Mouse (Mus musculus): ENCODE data around the gene Gm44805. TPM values are rescaled to one million over a fixed set of nuclear protein-coding genes. Genes with fewer than 3 reads are reported as not detected.
"Not testable (repeated sequence)": the region's sequence is repeated elsewhere in the genome, so short reads cannot be mapped to it uniquely, and the experiment has no call there.

Gm44805 gene
- polyA plus RNA-seq, 1 experiment from 2014 or later, result not detected

DNA sequence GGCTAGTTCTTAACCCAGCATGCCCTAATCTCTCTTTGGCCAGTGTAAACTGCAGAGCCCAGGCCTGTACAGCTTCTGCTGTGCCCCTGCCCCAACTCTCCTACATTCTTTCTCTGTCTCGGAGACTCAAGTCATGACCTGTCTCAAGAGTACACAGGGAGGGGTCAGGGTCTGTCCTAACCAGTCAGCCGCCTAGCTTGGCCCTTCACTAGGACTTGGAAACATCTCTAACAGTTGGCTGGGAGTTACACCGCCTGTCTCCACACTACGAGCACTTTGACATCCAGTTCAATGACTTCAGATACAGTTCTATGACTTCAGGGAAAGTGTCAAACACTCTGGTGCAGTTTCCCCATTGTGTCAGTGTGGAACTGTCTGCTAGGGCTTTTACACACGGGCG lies 10.2 kb upstream of the Gm44805 start:
- DNase-seq (ENCODE audit: low spot score) (no peak), ATAC-seq (replicated peaks; ENCODE audit: insufficient number of reproducible peaks, low FRiP score, low TSS enrichment, low read depth) (no peak)
- Histone ChIP-seq H3K4me3 (ENCODE audit: low read depth, low read length) (no peak overlapping the region), H3K9ac (replicated peaks; ENCODE audit: low read length) (no peak overlapping the region), H3K4me1 (ENCODE audit: control insufficient read depth, insufficient read depth, low read length) (no peaks in the 10 kb centered on the region; the same call in 1 of the 2 replicates), H3K27ac (replicated peaks; ENCODE audit: low read depth, low read length) (no peak overlapping the region), H3K36me3 (replicated peaks; ENCODE audit: control insufficient read depth, insufficient read depth, low read depth, low read length) (no peaks in the 10 kb centered on the region), H3K4me2 (ENCODE audit: low read depth, low read length) (no peak overlapping the region), H3K27me3 (ENCODE audit: control insufficient read depth, insufficient read depth, low read length) (no peaks in the 10 kb centered on the region), H3K9me3 (replicated peaks; ENCODE audit: control insufficient read depth, low read length) (no peaks in the 10 kb centered on the region)
- WGBS, result 77% methylated on average over 6 of the region's 6 CpGs

DNA sequence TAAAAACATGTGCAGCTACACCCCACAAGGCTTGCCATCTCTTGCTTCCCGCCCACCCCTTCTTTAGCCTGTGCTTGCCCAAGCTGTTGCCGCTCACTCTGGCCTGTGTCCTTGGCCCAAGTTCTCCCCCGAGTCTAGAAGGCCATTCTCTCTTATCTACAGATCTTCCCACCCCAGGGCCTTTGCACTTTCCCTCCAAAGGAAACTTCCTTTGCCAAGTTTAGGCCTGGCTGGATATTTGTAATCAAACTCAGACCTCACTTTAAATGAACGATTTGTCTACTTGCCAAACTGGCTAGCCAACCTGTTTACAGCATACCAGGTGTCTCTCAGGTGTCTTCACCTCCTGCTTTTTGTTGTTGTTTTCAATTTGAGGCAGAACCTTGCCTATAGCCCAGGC lies 9.6 kb upstream of the Gm44805 start:
- H3K4me1 ChIP-seq (ENCODE audit: control insufficient read depth, insufficient read depth, low read length), result no peaks in the 10 kb centered on the region; the same call in 1 of the 2 replicates
- H3K27me3 ChIP-seq (ENCODE audit: control insufficient read depth, insufficient read depth, low read length), result no peaks in the 10 kb centered on the region
- no peak overlapping the region for H3K27ac ChIP-seq (replicated peaks; ENCODE audit: low read depth, low read length)
- no peak for ATAC-seq (replicated peaks; ENCODE audit: insufficient number of reproducible peaks, low FRiP score, low TSS enrichment, low read depth)
- H3K36me3 ChIP-seq (replicated peaks; ENCODE audit: control insufficient read depth, insufficient read depth, low read depth, low read length), result no peaks in the 10 kb centered on the region
- 89% methylated on average over 4 of the region's 4 CpGs for WGBS
- DNase-seq (ENCODE audit: low spot score), result no peak
- no peak overlapping the region for H3K4me2 ChIP-seq (ENCODE audit: low read depth, low read length)
- no peaks in the 10 kb centered on the region for H3K9me3 ChIP-seq (replicated peaks; ENCODE audit: control insufficient read depth, low read length)
- no peak overlapping the region for H3K9ac ChIP-seq (replicated peaks; ENCODE audit: low read length)
- H3K4me3 ChIP-seq (ENCODE audit: low read depth, low read length), result no peak overlapping the region

DNA sequence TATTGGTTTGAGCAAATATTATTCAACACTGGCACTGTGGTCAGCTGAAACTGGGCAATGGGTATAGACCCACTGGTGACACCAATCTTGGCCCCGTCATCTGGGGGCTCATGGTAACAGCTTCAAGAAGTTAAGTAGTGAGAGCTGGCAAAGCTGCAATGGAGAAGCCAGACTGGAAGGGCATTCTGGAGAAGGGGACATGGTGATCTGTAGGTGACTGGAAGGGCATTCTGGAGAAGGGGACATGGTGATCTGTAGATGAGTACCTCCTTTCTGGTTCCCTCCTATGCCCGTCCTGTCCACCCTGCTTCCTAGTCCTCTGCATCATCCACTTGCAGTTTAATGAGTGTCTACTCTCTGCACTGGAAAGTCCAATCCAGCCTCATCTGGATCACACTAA lies 7.4 kb upstream of the Gm44805 start:
- WGBS, result 98% methylated on average over 2 of the region's 2 CpGs
- H3K27ac ChIP-seq (replicated peaks; ENCODE audit: low read depth, low read length), result no peak overlapping the region
- H3K36me3 ChIP-seq (replicated peaks; ENCODE audit: control insufficient read depth, insufficient read depth, low read depth, low read length), result no peaks in the 10 kb centered on the region
- no peaks in the 10 kb centered on the region for H3K27me3 ChIP-seq (ENCODE audit: control insufficient read depth, insufficient read depth, low read length)
- DNase-seq (ENCODE audit: low spot score), result no peak
- H3K4me1 ChIP-seq (ENCODE audit: control insufficient read depth, insufficient read depth, low read length), result no peaks in the 10 kb centered on the region; the same call in 1 of the 2 replicates
- no peak overlapping the region for H3K4me3 ChIP-seq (ENCODE audit: low read depth, low read length)
- no peaks in the 10 kb centered on the region for H3K9me3 ChIP-seq (replicated peaks; ENCODE audit: control insufficient read depth, low read length)
- no peak overlapping the region for H3K4me2 ChIP-seq (ENCODE audit: low read depth, low read length)
- no peak for ATAC-seq (replicated peaks; ENCODE audit: insufficient number of reproducible peaks, low FRiP score, low TSS enrichment, low read depth)
- H3K9ac ChIP-seq (replicated peaks; ENCODE audit: low read length), result no peak overlapping the region

DNA sequence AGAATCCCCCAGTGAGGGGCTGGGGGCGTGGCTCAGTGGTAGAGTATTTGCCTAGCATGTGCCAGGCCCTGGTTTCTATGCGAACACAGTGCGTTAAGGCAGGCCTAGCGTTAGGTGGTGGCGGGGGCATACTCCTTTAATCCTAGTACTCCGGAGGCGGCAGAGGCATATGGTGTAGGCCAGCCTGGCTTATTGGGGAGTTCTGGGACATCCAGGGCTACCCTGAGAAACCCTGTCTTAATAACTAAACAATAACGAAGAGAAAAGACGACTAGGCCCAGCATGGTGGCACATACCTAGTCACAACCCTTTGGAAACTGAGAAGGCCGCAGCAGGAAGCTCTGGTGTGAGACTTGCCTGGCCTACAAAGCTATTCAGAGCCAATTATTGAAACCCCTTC lies 6.9 kb upstream of the Gm44805 start:
- Histone ChIP-seq H3K9me3 (replicated peaks; ENCODE audit: control insufficient read depth, low read length) (no peaks in the 10 kb centered on the region), H3K36me3 (replicated peaks; ENCODE audit: control insufficient read depth, insufficient read depth, low read depth, low read length) (no peaks in the 10 kb centered on the region), H3K27ac (replicated peaks; ENCODE audit: low read depth, low read length) (no peak overlapping the region), H3K4me2 (ENCODE audit: low read depth, low read length) (no peak overlapping the region), H3K4me1 (ENCODE audit: control insufficient read depth, insufficient read depth, low read length) (no peaks in the 10 kb centered on the region; the same call in 1 of the 2 replicates), H3K4me3 (ENCODE audit: low read depth, low read length) (no peak overlapping the region), H3K27me3 (ENCODE audit: control insufficient read depth, insufficient read depth, low read length) (no peaks in the 10 kb centered on the region), H3K9ac (replicated peaks; ENCODE audit: low read length) (no peak overlapping the region)
- 91% methylated on average over 10 of the region's 10 CpGs for WGBS
- DNase-seq (ENCODE audit: low spot score) (no peak), ATAC-seq (replicated peaks; ENCODE audit: insufficient number of reproducible peaks, low FRiP score, low TSS enrichment, low read depth) (no peak)

DNA sequence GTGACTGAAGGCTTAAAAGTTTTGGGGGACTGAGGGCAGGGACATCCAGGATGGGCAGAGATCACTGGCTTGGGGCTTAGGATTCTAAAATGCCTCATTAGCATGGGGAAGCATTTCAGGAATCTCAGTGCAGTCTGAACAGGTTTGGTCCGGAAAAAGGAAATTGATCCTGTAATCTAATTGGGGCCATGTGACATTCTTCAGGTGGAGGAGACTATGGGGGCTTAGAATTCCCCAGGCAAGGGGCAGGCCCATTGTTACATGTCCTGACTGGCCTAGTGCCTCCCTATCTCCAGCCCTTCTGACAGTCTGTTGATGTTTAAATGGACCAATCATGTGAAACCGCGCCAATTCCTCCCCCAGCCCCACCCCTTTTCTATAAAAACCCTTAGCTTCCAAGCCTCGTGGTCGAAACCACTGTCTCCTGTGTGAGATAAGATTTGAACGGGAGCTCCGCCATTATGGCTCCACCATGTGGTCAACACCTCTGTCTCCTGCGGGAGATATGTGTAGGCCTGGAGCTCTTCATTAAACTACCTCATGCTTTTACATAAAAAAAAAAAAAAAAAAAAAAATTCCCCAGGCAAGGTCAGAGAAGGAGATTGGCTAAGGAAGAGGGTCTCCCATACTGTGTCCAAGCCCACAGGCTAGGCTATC lies 5.8 kb upstream of the Gm44805 start:
- 0 out of 2 replicates have a peak overlapping the region, but pooled peaks have one; percentile 35 for H3K27ac ChIP-seq (replicated peaks; ENCODE audit: low read depth, low read length)

DNA sequence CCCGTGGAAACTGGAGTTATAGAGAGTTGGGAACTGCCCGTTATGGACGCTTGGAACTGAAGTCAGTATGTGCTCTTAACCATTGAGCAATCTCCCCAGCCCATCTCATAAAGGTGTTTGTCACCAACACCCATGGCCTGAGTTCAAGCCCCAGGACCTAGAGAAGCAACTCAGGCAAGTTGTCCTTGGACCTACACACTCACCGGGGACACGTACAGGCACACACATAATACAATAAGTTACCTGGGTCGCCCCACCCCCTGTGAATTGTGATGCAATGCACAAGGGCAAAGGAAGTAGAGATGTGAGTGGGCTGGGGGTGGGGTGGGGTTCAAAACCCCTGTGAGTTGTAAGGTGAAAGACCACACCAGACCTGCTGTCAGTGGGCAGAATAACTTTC lies 5.3 kb upstream of the Gm44805 start:
- Histone ChIP-seq H3K9me3 (replicated peaks; ENCODE audit: control insufficient read depth, low read length) (no peaks in the 10 kb centered on the region), H3K27me3 (ENCODE audit: control insufficient read depth, insufficient read depth, low read length) (no peaks in the 10 kb centered on the region), H3K4me3 (ENCODE audit: low read depth, low read length) (no peak overlapping the region), H3K9ac (replicated peaks; ENCODE audit: low read length) (no peak overlapping the region), H3K4me2 (ENCODE audit: low read depth, low read length) (no peak overlapping the region), H3K4me1 (ENCODE audit: control insufficient read depth, insufficient read depth, low read length) (no peaks in the 10 kb centered on the region), H3K36me3 (replicated peaks; ENCODE audit: control insufficient read depth, insufficient read depth, low read depth, low read length) (no peaks in the 10 kb centered on the region), H3K27ac (replicated peaks; ENCODE audit: low read depth, low read length) (0 out of 2 replicates have a peak overlapping the region, but pooled peaks have one; percentile 35)
- WGBS, result 84% methylated on average over 6 of the region's 6 CpGs
- ATAC-seq (replicated peaks; ENCODE audit: insufficient number of reproducible peaks, low FRiP score, low TSS enrichment, low read depth) (no peak), DNase-seq (ENCODE audit: low spot score) (no peak)

More for the DNA sequence above, 5.8 kb upstream of the Gm44805 start:
- WGBS, result 66% methylated on average over 8 of the region's 8 CpGs
- H3K27me3 ChIP-seq (ENCODE audit: control insufficient read depth, insufficient read depth, low read length); H3K9me3 ChIP-seq (replicated peaks; ENCODE audit: control insufficient read depth, low read length); H3K4me1 ChIP-seq (ENCODE audit: control insufficient read depth, insufficient read depth, low read length); H3K4me2 ChIP-seq (ENCODE audit: low read depth, low read length); H3K36me3 ChIP-seq (replicated peaks; ENCODE audit: control insufficient read depth, insufficient read depth, low read depth, low read length); H3K4me3 ChIP-seq (ENCODE audit: low read depth, low read length); H3K9ac ChIP-seq (replicated peaks; ENCODE audit: low read length): not testable (repeated sequence)
- peak; percentile 76 for DNase-seq (ENCODE audit: low spot score)
- 0 out of 2 replicates have a peak, but pooled peaks have one; percentile 53 for ATAC-seq (replicated peaks; ENCODE audit: insufficient number of reproducible peaks, low FRiP score, low TSS enrichment, low read depth)

DNA sequence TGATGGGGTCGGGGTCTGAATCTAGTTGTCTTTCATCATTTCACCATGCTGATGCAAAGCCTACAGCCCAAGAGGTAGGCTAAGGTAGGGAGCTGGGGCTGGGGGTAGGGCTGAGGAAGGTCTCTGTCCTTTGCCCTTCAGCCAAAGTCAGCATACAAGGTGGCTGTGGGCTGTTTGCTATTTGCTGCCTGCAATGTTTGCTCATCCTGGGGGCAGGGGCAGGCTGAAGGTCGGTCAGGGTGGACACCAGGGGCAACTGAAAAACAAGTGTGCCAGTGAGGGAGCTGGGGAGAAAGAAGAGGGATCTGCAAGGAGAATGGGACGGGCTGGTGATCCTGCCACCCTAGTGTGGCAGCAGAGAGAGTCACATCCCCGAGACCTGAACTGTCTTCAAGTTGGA lies 4.2 kb upstream of the Gm44805 start:
- ATAC-seq (replicated peaks; ENCODE audit: insufficient number of reproducible peaks, low FRiP score, low TSS enrichment, low read depth) (no peak), DNase-seq (ENCODE audit: low spot score) (no peak)
- Histone ChIP-seq H3K27ac (replicated peaks; ENCODE audit: low read depth, low read length) (no peak overlapping the region), H3K9ac (replicated peaks; ENCODE audit: low read length) (no peak overlapping the region), H3K4me3 (ENCODE audit: low read depth, low read length) (no peak overlapping the region), H3K9me3 (replicated peaks; ENCODE audit: control insufficient read depth, low read length) (no peaks in the 10 kb centered on the region), H3K27me3 (ENCODE audit: control insufficient read depth, insufficient read depth, low read length) (no peaks in the 10 kb centered on the region), H3K4me1 (ENCODE audit: control insufficient read depth, insufficient read depth, low read length) (no peaks in the 10 kb centered on the region), H3K4me2 (ENCODE audit: low read depth, low read length) (no peak overlapping the region), H3K36me3 (replicated peaks; ENCODE audit: control insufficient read depth, insufficient read depth, low read depth, low read length) (no peaks in the 10 kb centered on the region)
- WGBS, result 64% methylated on average over 4 of the region's 4 CpGs

DNA sequence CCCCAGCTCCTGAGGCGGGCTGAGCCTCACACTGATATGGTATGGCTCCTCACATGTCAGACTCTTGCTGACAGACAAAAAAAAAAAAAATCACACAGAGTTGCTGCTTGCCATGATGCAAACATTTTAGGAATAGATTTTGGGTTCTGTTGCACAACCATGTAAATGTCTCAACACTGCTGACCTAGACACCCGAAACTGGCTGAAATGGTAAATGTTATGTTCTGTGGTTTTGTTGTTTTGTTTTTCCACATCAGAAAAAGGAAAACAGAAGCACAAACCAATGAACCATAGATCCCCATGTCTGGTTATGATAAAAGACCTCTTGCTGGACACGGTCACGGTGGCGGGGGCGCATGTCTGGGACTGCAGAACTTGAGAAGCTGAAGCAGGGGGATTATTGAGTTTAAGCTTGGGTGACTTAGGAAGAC lies 2.6 kb upstream of the Gm44805 start:
- ATAC-seq (replicated peaks; ENCODE audit: insufficient number of reproducible peaks, low FRiP score, low TSS enrichment, low read depth) (no peak), DNase-seq (ENCODE audit: low spot score) (no peak)
- WGBS, result 76% methylated on average over 6 of the region's 6 CpGs
- no peaks in the 10 kb centered on the region for H3K4me1 ChIP-seq (ENCODE audit: control insufficient read depth, insufficient read depth, low read length)
- no peak overlapping the region for H3K27ac ChIP-seq (replicated peaks; ENCODE audit: low read depth, low read length)
- no peaks in the 10 kb centered on the region for H3K9me3 ChIP-seq (replicated peaks; ENCODE audit: control insufficient read depth, low read length)
- H3K36me3 ChIP-seq (replicated peaks; ENCODE audit: control insufficient read depth, insufficient read depth, low read depth, low read length), result no peaks in the 10 kb centered on the region
- no peak overlapping the region for H3K4me2 ChIP-seq (ENCODE audit: low read depth, low read length)
- H3K9ac ChIP-seq (replicated peaks; ENCODE audit: low read length), result no peak overlapping the region
- H3K27me3 ChIP-seq (ENCODE audit: control insufficient read depth, insufficient read depth, low read length), result no peaks in the 10 kb centered on the region
- no peak overlapping the region for H3K4me3 ChIP-seq (ENCODE audit: low read depth, low read length)

Measured in embryonic facial prominence, embryonic 11.5 days (tissue).